Mouse (Mus musculus): ENCODE data around the gene Dclk1. TPM values are rescaled to one million over a fixed set of nuclear protein-coding genes. Genes with fewer than 3 reads are reported as not detected.

Gene Dclk1
- polyA plus RNA-seq, 1 experiment from 2014 or later, result 44.8 TPM

GRCm38 (mm10) chr3:55270345-55270744 lies 28.2 kb downstream of the Dclk1 start:
- 87% methylated on average over 3 of the region's 3 CpGs for whole genome bisulfite sequencing

GRCm38 (mm10) chr3:55270920-55271319 lies 28.8 kb downstream of the Dclk1 start:
- DNase-seq (ENCODE audit: low spot score), result no peak
- Histone ChIP-seq H3K4me1 (0 out of 2 replicates have a peak, but pooled peaks cover 4% of the 10 kb centered on the region), H3K27ac (replicated peaks) (no peak overlapping the region), H3K9me3 (no peaks in the 10 kb centered on the region), H3K27me3 (replicated peaks; ENCODE audit: low read depth, poor library complexity, severe bottlenecking) (no peaks in the 10 kb centered on the region), H3K4me3 (no peak overlapping the region), H3K36me3 (replicated peaks) (no peaks in the 10 kb centered on the region)
- WGBS, result 70% methylated on average over 5 of the region's 5 CpGs

More at GRCm38 (mm10) chr3:55270345-55270744, 28.2 kb downstream of the Dclk1 start:
- H3K4me3 ChIP-seq, result no peak overlapping the region
- no peak for DNase-seq (ENCODE audit: low spot score)
- no peaks in the 10 kb centered on the region for H3K9me3 ChIP-seq
- H3K27me3 ChIP-seq (replicated peaks; ENCODE audit: low read depth, poor library complexity, severe bottlenecking), result no peaks in the 10 kb centered on the region
- 0 out of 2 replicates have a peak, but pooled peaks cover 4% of the 10 kb centered on the region for H3K4me1 ChIP-seq
- H3K27ac ChIP-seq (replicated peaks), result no peak overlapping the region
- no peaks in the 10 kb centered on the region for H3K36me3 ChIP-seq (replicated peaks)

GRCm38 (mm10) chr3:55272536-55272935 lies 30.4 kb downstream of the Dclk1 start:
- H3K4me3 ChIP-seq, result no peak overlapping the region
- no peaks in the 10 kb centered on the region for H3K9me3 ChIP-seq
- H3K27me3 ChIP-seq (replicated peaks; ENCODE audit: low read depth, poor library complexity, severe bottlenecking), result no peaks in the 10 kb centered on the region
- WGBS, result 86% methylated on average over 6 of the region's 6 CpGs
- H3K4me1 ChIP-seq, result 0 out of 2 replicates have a peak, but pooled peaks cover 4% of the 10 kb centered on the region
- no peaks in the 10 kb centered on the region for H3K36me3 ChIP-seq (replicated peaks)
- H3K27ac ChIP-seq (replicated peaks), result no peak overlapping the region
- DNase-seq (ENCODE audit: low spot score), result no peak

GRCm38 (mm10) chr3:55276446-55276845 lies 34.3 kb downstream of the Dclk1 start:
- Histone ChIP-seq H3K9me3 (no peaks in the 10 kb centered on the region), H3K27me3 (replicated peaks; ENCODE audit: low read depth, poor library complexity, severe bottlenecking) (no peaks in the 10 kb centered on the region), H3K36me3 (replicated peaks) (no peaks in the 10 kb centered on the region), H3K4me3 (no peak overlapping the region), H3K27ac (replicated peaks) (no peak overlapping the region), H3K4me1 (peaks cover 7% of the 10 kb centered on the region; the same call in 1 of the 2 replicates)
- DNase-seq (ENCODE audit: low spot score), result no peak
- 87% methylated on average over 3 of the region's 3 CpGs for WGBS

GRCm38 (mm10) chr3:55276851-55277250 lies 34.7 kb downstream of the Dclk1 start:
- no peak for DNase-seq (ENCODE audit: low spot score)

GRCm38 (mm10) chr3:55277829-55278228 lies 35.7 kb downstream of the Dclk1 start:
- Histone ChIP-seq H3K4me3 (no peak overlapping the region), H3K27ac (replicated peaks) (no peak overlapping the region), H3K27me3 (replicated peaks; ENCODE audit: low read depth, poor library complexity, severe bottlenecking) (no peaks in the 10 kb centered on the region), H3K36me3 (replicated peaks) (no peaks in the 10 kb centered on the region), H3K9me3 (no peaks in the 10 kb centered on the region), H3K4me1 (peaks cover 7% of the 10 kb centered on the region; the same call in 1 of the 2 replicates)
- WGBS, result 85% methylated on average over 1 of the region's 1 CpGs
- DNase-seq (ENCODE audit: low spot score), result no peak

More at GRCm38 (mm10) chr3:55276851-55277250, 34.7 kb downstream of the Dclk1 start:
- Histone ChIP-seq H3K27me3 (replicated peaks; ENCODE audit: low read depth, poor library complexity, severe bottlenecking) (no peaks in the 10 kb centered on the region), H3K9me3 (no peaks in the 10 kb centered on the region), H3K27ac (replicated peaks) (no peak overlapping the region), H3K36me3 (replicated peaks) (no peaks in the 10 kb centered on the region), H3K4me1 (peaks cover 7% of the 10 kb centered on the region; the same call in 1 of the 2 replicates), H3K4me3 (no peak overlapping the region)
- WGBS, result 85% methylated on average over 1 of the region's 1 CpGs

- no peaks in the 10 kb centered on the region for H3K27me3 ChIP-seq (replicated peaks; ENCODE audit: low read depth, poor library complexity, severe bottlenecking)
- WGBS, result 55% methylated on average over 4 of the region's 4 CpGs
- no peak for DNase-seq (ENCODE audit: low spot score)
- no peak overlapping the region for H3K4me3 ChIP-seq
- H3K9me3 ChIP-seq, result no peaks in the 10 kb centered on the region
- no peak overlapping the region; the same call in 1 of the 2 replicates for H3K27ac ChIP-seq (replicated peaks)
- peaks cover 7% of the 10 kb centered on the region; the same call in 1 of the 2 replicates for H3K4me1 ChIP-seq
- no peaks in the 10 kb centered on the region for H3K36me3 ChIP-seq (replicated peaks)
These were observed 37.8 kb downstream of the Dclk1 start for GRCm38 (mm10) chr3:55279923-55280322.

- no peak for DNase-seq (ENCODE audit: low spot score)
- Histone ChIP-seq H3K4me1 (peaks cover 7% of the 10 kb centered on the region; the same call in 1 of the 2 replicates), H3K9me3 (no peaks in the 10 kb centered on the region), H3K36me3 (replicated peaks) (no peaks in the 10 kb centered on the region), H3K27ac (replicated peaks) (no peak overlapping the region; the same call in 1 of the 2 replicates), H3K27me3 (replicated peaks; ENCODE audit: low read depth, poor library complexity, severe bottlenecking) (no peaks in the 10 kb centered on the region), H3K4me3 (no peak overlapping the region)
These were observed 38.3 kb downstream of the Dclk1 start for GRCm38 (mm10) chr3:55280471-55280870.

- WGBS, result 70% methylated on average over 3 of the region's 3 CpGs
These were observed 42.1 kb downstream of the Dclk1 start for GRCm38 (mm10) chr3:55284215-55284614.

GRCm38 (mm10) chr3:55288726-55289125 lies 46.6 kb downstream of the Dclk1 start:
- Histone ChIP-seq H3K27ac (replicated peaks) (no peak overlapping the region), H3K9me3 (no peaks in the 10 kb centered on the region), H3K36me3 (replicated peaks) (no peaks in the 10 kb centered on the region), H3K4me1 (no peaks in the 10 kb centered on the region), H3K4me3 (no peak overlapping the region), H3K27me3 (replicated peaks; ENCODE audit: low read depth, poor library complexity, severe bottlenecking) (no peaks in the 10 kb centered on the region)
- DNase-seq (ENCODE audit: low spot score), result no peak
- WGBS, result 70% methylated on average over 4 of the region's 4 CpGs

More at GRCm38 (mm10) chr3:55284215-55284614, 42.1 kb downstream of the Dclk1 start:
- no peak overlapping the region for H3K4me3 ChIP-seq
- H3K4me1 ChIP-seq, result peaks cover 7% of the 10 kb centered on the region; the same call in 1 of the 2 replicates
- H3K9me3 ChIP-seq, result no peaks in the 10 kb centered on the region
- no peak overlapping the region for H3K27ac ChIP-seq (replicated peaks)
- no peaks in the 10 kb centered on the region for H3K36me3 ChIP-seq (replicated peaks)
- no peak for DNase-seq (ENCODE audit: low spot score)
- H3K27me3 ChIP-seq (replicated peaks; ENCODE audit: low read depth, poor library complexity, severe bottlenecking), result no peaks in the 10 kb centered on the region

- DNase-seq (ENCODE audit: low spot score), result no peak
- H3K36me3 ChIP-seq (replicated peaks), result no peaks in the 10 kb centered on the region
- no peak overlapping the region for H3K27ac ChIP-seq (replicated peaks)
- H3K4me3 ChIP-seq, result no peak overlapping the region
- H3K27me3 ChIP-seq (replicated peaks; ENCODE audit: low read depth, poor library complexity, severe bottlenecking), result no peaks in the 10 kb centered on the region
- H3K4me1 ChIP-seq, result no peaks in the 10 kb centered on the region
- no peaks in the 10 kb centered on the region for H3K9me3 ChIP-seq
- 91% methylated on average over 4 of the region's 4 CpGs for WGBS
These were observed 49.8 kb downstream of the Dclk1 start for GRCm38 (mm10) chr3:55291964-55292363.

- Histone ChIP-seq H3K36me3 (replicated peaks) (no peaks in the 10 kb centered on the region), H3K4me1 (no peaks in the 10 kb centered on the region), H3K9me3 (no peaks in the 10 kb centered on the region), H3K27ac (replicated peaks) (no peak overlapping the region), H3K4me3 (no peak overlapping the region), H3K27me3 (replicated peaks; ENCODE audit: low read depth, poor library complexity, severe bottlenecking) (no peaks in the 10 kb centered on the region)
- 82% methylated on average over 10 of the region's 10 CpGs for WGBS
- DNase-seq (ENCODE audit: low spot score), result no peak
These were observed 50.7 kb downstream of the Dclk1 start for GRCm38 (mm10) chr3:55292783-55293430.

- DNase-seq (ENCODE audit: low spot score), result no peak
- Histone ChIP-seq H3K9me3 (no peaks in the 10 kb centered on the region), H3K36me3 (replicated peaks) (no peaks in the 10 kb centered on the region), H3K27ac (replicated peaks) (no peak overlapping the region), H3K4me3 (no peak overlapping the region), H3K27me3 (replicated peaks; ENCODE audit: low read depth, poor library complexity, severe bottlenecking) (no peaks in the 10 kb centered on the region), H3K4me1 (no peaks in the 10 kb centered on the region)
These were observed 63.5 kb downstream of the Dclk1 start for GRCm38 (mm10) chr3:55305653-55306052.

All from embryonic facial prominence, embryonic 10.5 days (tissue).